Mouse (Mus musculus) hindbrain, embryonic 11.5 days (tissue): Measurements from ENCODE around the gene Dgkh. TPM values are rescaled to one million over a fixed set of nuclear protein-coding genes. Genes with fewer than 3 reads are reported as not detected.

ENCODE experiments used
- ATAC-seq: fragments of 200-750 bp; cut with Nextera tagmentation; 2 replicates; pipeline ENCODE4 v1.8.0; 2017; ENCODE audit warnings: mild to moderate bottlenecking, moderate TSS enrichment, moderate library complexity; ENCODE audit not compliant: low FRiP score
- DNase-seq: peaks from one replicate; pipeline ENCODE4 v3.0.0-alpha.2; 2015; ENCODE audit warnings: low spot score
- H3K27ac ChIP-seq: fragments of 300-500 bp; sonication (generic); 2 replicates; pipeline ENCODE4 v1.5.1; 2014; ENCODE audit warnings: mild to moderate bottlenecking, low read depth, low read length
- H3K27me3 ChIP-seq: fragments of 300-500 bp; sonication (generic); 2 replicates; pipeline ENCODE4 v1.6.1; 2014; ENCODE audit warnings: mild to moderate bottlenecking, low read length, moderate library complexity, mixed read lengths; ENCODE audit not compliant: control insufficient read depth, insufficient read depth
- H3K36me3 ChIP-seq: fragments of 300-500 bp; sonication (generic); 2 replicates; pipeline ENCODE4 v1.6.1; 2014; ENCODE audit warnings: mild to moderate bottlenecking, low read length, moderate library complexity, mixed read lengths; ENCODE audit not compliant: control insufficient read depth, insufficient read depth
- H3K4me1 ChIP-seq: fragments of 300-500 bp; sonication (generic); replicated peaks from 2 replicates; pipeline ENCODE4 v1.6.1; 2014; ENCODE audit warnings: low read length, mixed read lengths; ENCODE audit not compliant: control insufficient read depth, insufficient read depth
- H3K4me2 ChIP-seq: fragments of 300-500 bp; sonication (generic); replicated peaks from 2 replicates; pipeline ENCODE4 v1.6.1; 2014; ENCODE audit warnings: mild to moderate bottlenecking, low read depth, low read length
- H3K4me3 ChIP-seq: fragments of 300-500 bp; sonication (generic); 2 replicates; pipeline ENCODE4 v1.5.1; 2014; ENCODE audit warnings: low read depth, low read length
- H3K9ac ChIP-seq: fragments of 300-500 bp; sonication (generic); 2 replicates; pipeline ENCODE4 v1.6.1; 2014; ENCODE audit warnings: low read depth, low read length
- H3K9me3 ChIP-seq: fragments of 300-500 bp; sonication (generic); 2 replicates; pipeline ENCODE4 v1.6.1; 2016; ENCODE audit warnings: low read length; ENCODE audit not compliant: control insufficient read depth
- WGBS: fragments of 180-500 bp; shearing (Covaris S2); extraction: QIAGEN DNeasy Blood & Tissue Kit; methylation state at CpG from one replicate; pipeline ENCODE4 v1.1.7; 2014; 5-methylcytosine and 5-hydroxymethylcytosine counted together
- polyA plus RNA-seq: library from polyadenylated mRNA; unstranded; fragments of >200 nt; fragmentation: Nextera tagmentation; extraction: Ambion mirVana; gene quantifications from 2 replicates; pipeline ENCODE4 v1.2.1, GENCODE M21; 2014

Dgkh gene
- polyA plus RNA-seq, 1 experiment from 2014 or later: 2.2 TPM

GRCm38 (mm10) chr14:78692602-78693001 lies 40.0 kb downstream of the Dgkh start:
- no peaks in the 10 kb centered on the region for H3K27me3 ChIP-seq
- no peaks in the 10 kb centered on the region for H3K4me1 ChIP-seq
- WGBS: 72% methylated on average over 4 of the region's 4 CpGs
- H3K4me3 ChIP-seq: no peak overlapping the region
- H3K27ac ChIP-seq: no peak overlapping the region
- no peaks in the 10 kb centered on the region for H3K36me3 ChIP-seq
- no peak overlapping the region for H3K4me2 ChIP-seq
- DNase-seq (no peak), ATAC-seq (no peak)
- no peaks in the 10 kb centered on the region for H3K9me3 ChIP-seq
- no peak overlapping the region for H3K9ac ChIP-seq

- no peak overlapping the region for H3K4me3 ChIP-seq
- 74% methylated on average over 5 of the region's 5 CpGs for WGBS
- H3K27ac ChIP-seq: no peak overlapping the region
- H3K36me3 ChIP-seq: no peaks in the 10 kb centered on the region
- no peaks in the 10 kb centered on the region for H3K27me3 ChIP-seq
- H3K9me3 ChIP-seq: no peaks in the 10 kb centered on the region
- no peak overlapping the region for H3K9ac ChIP-seq
- no peak for ATAC-seq
- no peak overlapping the region for H3K4me2 ChIP-seq
- DNase-seq: no peak
- H3K4me1 ChIP-seq: no peaks in the 10 kb centered on the region
Observed at GRCm38 (mm10) chr14:78691926-78692487, 40.6 kb downstream of the Dgkh start.

GRCm38 (mm10) chr14:78690883-78691282 lies 41.7 kb downstream of the Dgkh start:
- DNase-seq: no peak
- Histone ChIP-seq H3K9ac (no peak overlapping the region), H3K27ac (no peak overlapping the region), H3K27me3 (no peaks in the 10 kb centered on the region), H3K9me3 (no peaks in the 10 kb centered on the region), H3K4me2 (no peak overlapping the region), H3K4me1 (no peaks in the 10 kb centered on the region), H3K4me3 (no peak overlapping the region), H3K36me3 (no peaks in the 10 kb centered on the region)
- no peak for ATAC-seq
- WGBS: 88% methylated on average over 1 of the region's 1 CpGs

- no peak for ATAC-seq
- no peaks in the 10 kb centered on the region for H3K9me3 ChIP-seq
- H3K4me3 ChIP-seq: no peak overlapping the region
- no peak overlapping the region for H3K27ac ChIP-seq
- no peak overlapping the region for H3K9ac ChIP-seq
- DNase-seq: no peak
- WGBS: 77% methylated on average over 4 of the region's 4 CpGs
- H3K4me2 ChIP-seq: no peak overlapping the region
- H3K36me3 ChIP-seq: no peaks in the 10 kb centered on the region
- H3K4me1 ChIP-seq: no peaks in the 10 kb centered on the region
- no peaks in the 10 kb centered on the region for H3K27me3 ChIP-seq
Observed at GRCm38 (mm10) chr14:78690387-78690786, 42.2 kb downstream of the Dgkh start.

- no peak overlapping the region for H3K4me3 ChIP-seq
- H3K27me3 ChIP-seq: no peaks in the 10 kb centered on the region
- 94% methylated on average over 9 of the region's 9 CpGs for WGBS
- no peak for ATAC-seq
- no peaks in the 10 kb centered on the region for H3K4me1 ChIP-seq
- no peaks in the 10 kb centered on the region for H3K36me3 ChIP-seq
- H3K27ac ChIP-seq: no peak overlapping the region
- no peak for DNase-seq
- no peaks in the 10 kb centered on the region for H3K9me3 ChIP-seq
- no peak overlapping the region for H3K4me2 ChIP-seq
- no peak overlapping the region for H3K9ac ChIP-seq
Observed at GRCm38 (mm10) chr14:78689950-78690349, 42.6 kb downstream of the Dgkh start.

- H3K27ac ChIP-seq: no peak overlapping the region
- no peak overlapping the region for H3K4me2 ChIP-seq
- ATAC-seq (no peak), DNase-seq (no peak)
- H3K36me3 ChIP-seq: no peaks in the 10 kb centered on the region
- no peaks in the 10 kb centered on the region for H3K27me3 ChIP-seq
- WGBS: 82% methylated on average over 4 of the region's 4 CpGs
- H3K4me1 ChIP-seq: no peaks in the 10 kb centered on the region
- H3K4me3 ChIP-seq: no peak overlapping the region
- no peaks in the 10 kb centered on the region for H3K9me3 ChIP-seq
- no peak overlapping the region for H3K9ac ChIP-seq
Observed at GRCm38 (mm10) chr14:78687716-78688115, 44.9 kb downstream of the Dgkh start.

GRCm38 (mm10) chr14:78686701-78687100 lies 45.9 kb downstream of the Dgkh start:
- Histone ChIP-seq H3K27ac (no peak overlapping the region), H3K27me3 (no peaks in the 10 kb centered on the region), H3K9me3 (no peaks in the 10 kb centered on the region), H3K36me3 (no peaks in the 10 kb centered on the region), H3K4me2 (no peak overlapping the region), H3K4me3 (no peak overlapping the region), H3K4me1 (no peaks in the 10 kb centered on the region), H3K9ac (no peak overlapping the region)
- DNase-seq: no peak
- ATAC-seq: no peak
- WGBS: 94% methylated on average over 6 of the region's 6 CpGs

- Histone ChIP-seq H3K4me2 (no peak overlapping the region), H3K27me3 (no peaks in the 10 kb centered on the region), H3K9me3 (no peaks in the 10 kb centered on the region), H3K9ac (no peak overlapping the region), H3K36me3 (no peaks in the 10 kb centered on the region), H3K4me1 (no peaks in the 10 kb centered on the region), H3K27ac (no peak overlapping the region), H3K4me3 (no peak overlapping the region)
- no peak for ATAC-seq
- WGBS: 76% methylated on average over 4 of the region's 4 CpGs
- no peak for DNase-seq
Observed at GRCm38 (mm10) chr14:78684171-78684570, 48.4 kb downstream of the Dgkh start.

GRCm38 (mm10) chr14:78678981-78679380 lies 53.6 kb downstream of the Dgkh start:
- Histone ChIP-seq H3K9me3 (no peaks in the 10 kb centered on the region), H3K9ac (no peak overlapping the region), H3K27me3 (no peaks in the 10 kb centered on the region), H3K27ac (no peak overlapping the region; the same call in 1 of the 2 replicates), H3K4me2 (no peak overlapping the region), H3K4me1 (no peaks in the 10 kb centered on the region), H3K4me3 (no peak overlapping the region), H3K36me3 (no peaks in the 10 kb centered on the region)
- DNase-seq: no peak
- no peak for ATAC-seq
- WGBS: 76% methylated on average over 3 of the region's 3 CpGs
